Mouse (Mus musculus): ENCODE measurements around the gene Myh15. TPM values are rescaled to one million over a fixed set of nuclear protein-coding genes. Genes with fewer than 3 reads are reported as not detected.

Myh15 gene
- not detected for polyA plus RNA-seq (2014; fragmentation: Illumina TruSeq; extraction: RNeasy Lipid Tissue Mini Kit (QIAGEN cat#74804))

DNA sequence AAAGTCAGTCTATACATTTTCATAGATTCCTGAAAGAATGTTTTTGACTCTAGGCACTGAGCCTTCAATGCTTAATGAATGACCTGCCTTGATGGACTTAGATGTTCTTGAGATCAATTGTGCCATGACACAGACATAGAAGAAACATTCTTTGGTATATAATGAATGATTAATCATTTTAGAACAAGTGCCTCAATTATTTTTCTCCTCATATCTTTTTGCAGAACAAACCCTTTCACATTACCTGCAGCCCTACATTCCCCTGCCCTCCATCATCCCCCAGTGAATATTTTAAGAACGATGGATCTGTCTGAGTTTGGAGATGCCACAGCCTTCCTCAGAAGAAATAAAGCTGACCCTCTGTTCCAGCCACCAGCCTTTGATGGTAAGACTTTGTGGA is at the start of gene Myh15:
Gene Myh15 (plus strand): TSS at position 301 of the 400 bp plus-strand sequence.

Other genes starting within 250 kb of the Myh15 start
- gene Retnlb, start 240.6 kb upstream of the Myh15 start, polyA plus RNA-seq (2014; fragmentation: Illumina TruSeq; extraction: RNeasy Lipid Tissue Mini Kit (QIAGEN cat#74804)) = not detected
- 7.3 TPM for gene Retnla, start 214.9 kb upstream of the Myh15 start, polyA plus RNA-seq (2014; fragmentation: Illumina TruSeq; extraction: RNeasy Lipid Tissue Mini Kit (QIAGEN cat#74804))
- not detected for gene Retnlg, start 184.9 kb upstream of the Myh15 start, polyA plus RNA-seq (2014; fragmentation: Illumina TruSeq; extraction: RNeasy Lipid Tissue Mini Kit (QIAGEN cat#74804))
- 79.5 TPM for gene Dzip3, start 63.3 kb upstream of the Myh15 start, polyA plus RNA-seq (2014; fragmentation: Illumina TruSeq; extraction: RNeasy Lipid Tissue Mini Kit (QIAGEN cat#74804))
- gene Cip2a, start 63.3 kb upstream of the Myh15 start, polyA plus RNA-seq (2014; fragmentation: Illumina TruSeq; extraction: RNeasy Lipid Tissue Mini Kit (QIAGEN cat#74804)) = 77.9 TPM